Mouse (Mus musculus) Patski (cell line): ENCODE data around the gene Dhps. TPM values are rescaled to one million over a fixed set of nuclear protein-coding genes. Genes with fewer than 3 reads are reported as not detected.

Experiments
- ATAC-seq: fragments of 100-300 bp; one replicate; pipeline ENCODE4 v1.8.0; 2021
- CTCF ChIA-PET: fragments of 350-600 bp; sonication (Branson Sonifier 250); formaldehyde crosslinking; loops from one replicate; lab custom pipeline; 2022; ENCODE audit warnings: inconsistent platforms; lab: Charles Lee
- POLR2A ChIA-PET: fragments of 350-600 bp; sonication (Branson Sonifier 250); formaldehyde crosslinking; loops from one replicate; lab custom pipeline; 2022; ENCODE audit warnings: antibody characterized with exemption, inconsistent platforms; lab: Charles Lee
- DNase-seq: peaks from one replicate; pipeline ENCODE4 v3.0.0-alpha.2; 2011; ENCODE audit warnings: low read depth, low spot score
- H3K27me3 ChIP-seq: fragments of 371-371 bp; one replicate; pipeline ENCODE4 v1.5.1; 2021
- CTCF ChIP-seq: fragments of 100-300 bp; IDR thresholded peaks from one replicate; pipeline ENCODE4 v1.5.1; 2021
- in situ Hi-C: fragments of 300-500 bp; cut with MboI; formaldehyde crosslinking; loops from 3 replicates; pipeline ENCODE4 v1.11.1; 2018; ENCODE audit warnings: low pct_unique_long_range_greater_than_20kb, mixed read lengths
- polyA plus RNA-seq: library from polyadenylated mRNA; unstranded; gene quantifications from one replicate; pipeline ENCODE4 v1.2.3, GENCODE M21; 2021

Dhps gene
- polyA plus RNA-seq, 1 experiment from 2014 or later, result 57.6 TPM

- no peak for DNase-seq
- ATAC-seq, result peak; percentile 68
- ChIA-PET CTCF (interaction anchor here (1.9 kb wide), 1 partner anchor 11 kb away, joined by 5 read pairs; the partner anchor contains the start of gene Dhps), POLR2A (interaction anchor here (0.8 to 1.7 kb wide), 5 partner anchors 10 to 23 kb away, joined by 3 to 12 read pairs (median 4); partner anchors contain the start of gene Tnpo2)
- no peak for TF ChIP-seq CTCF
- H3K27me3 ChIP-seq, result no peaks in the 10 kb centered on the region
- in situ Hi-C loops, result no loop called here
Observed at GRCm38 (mm10) chr8:85059879-85060616, 11.5 kb upstream of the Dhps start, which contains the start of gene Fbxw9. Gene Fbxw9, plus strand, starts transcription at chr8:85060055.

- no peak for ATAC-seq
- no peak for DNase-seq
- ChIA-PET CTCF (interaction anchor here (0.8 to 1.2 kb wide), 2 partner anchors 11 to 28 kb away, joined by 3 read pairs; no protein-coding TSS in a partner anchor), POLR2A (interaction anchor here (0.8 kb wide), 1 partner anchor 9 kb away, joined by 3 read pairs; the partner anchor contains the start of gene Dhps)
- in situ Hi-C loops, result no loop called here
- no peaks in the 10 kb centered on the region for H3K27me3 ChIP-seq
- TF ChIP-seq CTCF, result no peak
Observed at GRCm38 (mm10) chr8:85062603-85063002, 9.0 kb upstream of the Dhps start.

DNA sequence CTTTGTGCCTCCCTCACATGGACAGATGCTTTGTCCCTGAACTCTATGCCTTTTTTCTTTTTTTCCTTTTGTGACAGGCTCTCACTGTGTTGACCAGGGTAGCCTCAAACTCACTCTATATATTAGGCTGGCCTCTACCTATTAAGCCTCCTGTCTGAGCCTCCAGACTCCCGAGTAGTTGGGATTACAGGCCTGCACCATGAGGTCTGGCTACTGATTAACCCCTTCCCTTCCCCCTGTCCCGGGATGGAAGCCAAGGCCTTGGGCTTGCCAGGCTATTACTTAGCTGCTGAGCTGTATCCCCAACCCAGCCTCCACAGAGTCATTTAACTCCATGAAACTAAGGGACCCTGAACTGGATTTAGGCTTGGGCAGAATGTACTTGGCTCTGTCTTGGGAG is 6.3 kb upstream of the Dhps start:
- ATAC-seq (no peak), DNase-seq (no peak)
- POLR2A ChIA-PET, result no interaction called here
- no peaks in the 10 kb centered on the region for H3K27me3 ChIP-seq
- CTCF ChIA-PET, result interaction anchor here (0.8 kb wide), 1 partner anchor 12 kb away, joined by 3 read pairs; no protein-coding TSS in a partner anchor
- in situ Hi-C loops, result no loop called here
- no peak for TF ChIP-seq CTCF

DNA sequence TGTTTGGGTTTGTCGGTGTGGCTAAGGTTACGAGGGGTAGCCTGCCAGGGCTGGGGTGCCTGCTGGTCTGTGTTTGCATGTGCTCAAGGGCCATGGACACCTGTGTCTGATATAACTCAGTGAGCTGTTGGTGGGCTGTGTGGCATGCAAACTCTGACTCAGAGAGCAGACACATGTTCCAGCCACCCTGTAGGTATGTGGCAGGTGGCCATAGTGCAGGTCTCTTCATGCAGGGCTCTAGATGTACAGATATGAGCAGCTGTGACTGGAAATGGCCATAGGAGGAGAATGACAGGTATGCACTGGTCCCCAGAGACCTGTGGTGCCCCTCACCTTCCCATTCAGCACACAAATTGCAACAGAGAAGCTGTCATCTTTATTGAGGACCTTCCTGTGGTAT is 4.4 kb upstream of the Dhps start:
- POLR2A ChIA-PET, result interaction anchor here (1.1 to 1.5 kb wide), 2 partner anchors 29 to 92 kb away, joined by 3 to 5 read pairs; no protein-coding TSS in a partner anchor
- ATAC-seq, result no peak
- in situ Hi-C loops, result no loop called here
- no peaks in the 10 kb centered on the region for H3K27me3 ChIP-seq
- TF ChIP-seq CTCF, result no peak
- CTCF ChIA-PET, result interaction anchor here (1.1 to 1.4 kb wide), 2 partner anchors 9 to 10 kb away, joined by 4 read pairs; no protein-coding TSS in a partner anchor
- DNase-seq, result no peak

DNA sequence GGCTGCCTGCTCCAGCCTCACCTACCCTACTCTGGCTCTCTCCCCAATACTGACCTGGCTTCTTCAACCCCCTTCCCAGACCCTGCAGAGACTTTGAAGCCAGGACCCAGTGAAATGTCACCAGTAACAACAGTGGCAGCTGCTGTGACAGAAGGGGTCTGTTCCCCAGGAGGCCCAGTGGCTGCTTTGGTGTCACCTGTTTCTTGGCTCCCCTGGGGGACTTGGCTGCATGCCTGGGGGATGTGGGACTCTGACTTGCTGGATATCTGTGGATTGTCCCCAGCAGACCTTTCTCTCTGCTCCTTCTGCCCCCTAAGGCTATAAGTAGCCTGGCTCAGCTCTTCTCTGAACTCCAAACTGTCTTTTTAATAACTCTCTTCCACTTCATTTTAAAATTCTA is 3.6 kb upstream of the Dhps start, which contains the start of gene Gm5741:
TSS of gene Gm5741 (minus strand) at position 1 of the 400 bp plus-strand sequence.
- no peak for TF ChIP-seq CTCF
- ATAC-seq (no peak), DNase-seq (no peak)
- no peaks in the 10 kb centered on the region for H3K27me3 ChIP-seq
- CTCF ChIA-PET, result interaction anchor here (0.8 to 1.4 kb wide), 3 partner anchors 8 to 22 kb away, joined by 3 to 4 read pairs (median 4); no protein-coding TSS in a partner anchor
- in situ Hi-C loops, result no loop called here
- POLR2A ChIA-PET, result interaction anchor here (1.1 to 1.5 kb wide), 2 partner anchors 30 to 93 kb away, joined by 3 to 5 read pairs; no protein-coding TSS in a partner anchor

GRCm38 (mm10) chr8:85071041-85071440 is 516 bp upstream of the Dhps start:
- DNase-seq (no peak), ATAC-seq (peak; percentile 45)
- in situ Hi-C loops, result no loop called here
- ChIA-PET POLR2A (interaction anchor here (0.6 to 1.8 kb wide), 7 partner anchors 8 to 500 kb away, joined by 3 to 6 read pairs (median 3); partner anchors contain the start of gene Fbxw9), CTCF (interaction anchor here (0.8 to 2.6 kb wide), 4 partner anchors 10 to 46 kb away, joined by 3 to 5 read pairs (median 4); partner anchors contain the start of genes Asna1 and Fbxw9)
- no peak for TF ChIP-seq CTCF
- no peaks in the 10 kb centered on the region for H3K27me3 ChIP-seq

- no peak for TF ChIP-seq CTCF
- no peak for ATAC-seq
- no peak for DNase-seq
- ChIA-PET CTCF (interaction anchor here (1.3 to 2.6 kb wide), 2 partner anchors 12 to 47 kb away, joined by 5 read pairs; partner anchors contain the start of genes Asna1 and Fbxw9), POLR2A (no interaction called here)
- no peaks in the 10 kb centered on the region for H3K27me3 ChIP-seq
- in situ Hi-C loops, result no loop called here
Observed at GRCm38 (mm10) chr8:85072364-85072929, 890 bp downstream of the Dhps start.

GRCm38 (mm10) chr8:85073041-85073612 is 1.6 kb downstream of the Dhps start:
- no peak for TF ChIP-seq CTCF
- no peaks in the 10 kb centered on the region for H3K27me3 ChIP-seq
- DNase-seq, result no peak
- in situ Hi-C loops, result no loop called here
- ChIA-PET CTCF (interaction anchor here (1.2 kb wide), 1 partner anchor 10 kb away, joined by 3 read pairs; no protein-coding TSS in a partner anchor), POLR2A (no interaction called here)
- ATAC-seq, result no peak

GRCm38 (mm10) chr8:85074167-85074566 is 2.6 kb downstream of the Dhps start:
- no peak for ATAC-seq
- in situ Hi-C loops, result no loop called here
- POLR2A ChIA-PET, result no interaction called here
- CTCF ChIA-PET, result no interaction called here
- no peak for DNase-seq
- H3K27me3 ChIP-seq, result no peaks in the 10 kb centered on the region
- no peak for TF ChIP-seq CTCF

GRCm38 (mm10) chr8:85074617-85075016 is 3.1 kb downstream of the Dhps start:
- in situ Hi-C loops, result no loop called here
- TF ChIP-seq CTCF, result no peak
- ATAC-seq, result no peak
- CTCF ChIA-PET, result no interaction called here
- POLR2A ChIA-PET, result no interaction called here
- no peak for DNase-seq
- H3K27me3 ChIP-seq, result no peaks in the 10 kb centered on the region
